Mouse (Mus musculus): Measurements from ENCODE around the gene Skida1.
A peak's percentile ranks its signal among the peaks of the same experiment; 100 is the strongest.

Gene Skida1

GRCm38 (mm10) chr2:18055016-18055928, 6.4 kb upstream of the Skida1 start, which contains the start of gene Mllt10:
Mllt10 (plus strand) TSS chr2:18055237.
- DNase-seq (ENCODE audit: low read depth) = peak; percentile 33

- DNase-seq (ENCODE audit: low read depth) = peak; percentile 48
These were observed 5.2 kb upstream of the Skida1 start for GRCm38 (mm10) chr2:18053951-18054530.

GRCm38 (mm10) chr2:18053243-18053950, 4.5 kb upstream of the Skida1 start:
- no peak for DNase-seq (ENCODE audit: low read depth)

- no peak for DNase-seq (ENCODE audit: low read depth)
These were observed 3.7 kb upstream of the Skida1 start for GRCm38 (mm10) chr2:18052581-18052980.

- DNase-seq (ENCODE audit: low read depth) = no peak
These were observed 3.0 kb upstream of the Skida1 start for GRCm38 (mm10) chr2:18051831-18052170.

GRCm38 (mm10) chr2:18051026-18051830, 2.4 kb upstream of the Skida1 start:
- DNase-seq (ENCODE audit: low read depth) = no peak

- peak; percentile 38 for DNase-seq (ENCODE audit: low read depth)
These were observed 1.7 kb upstream of the Skida1 start for GRCm38 (mm10) chr2:18050541-18050985.

GRCm38 (mm10) chr2:18050018-18050417, 1.2 kb upstream of the Skida1 start:
- DNase-seq (ENCODE audit: low read depth) = no peak

- DNase-seq (ENCODE audit: low read depth) = no peak
These were observed 499 bp upstream of the Skida1 start for GRCm38 (mm10) chr2:18049279-18049821.

GRCm38 (mm10) chr2:18047646-18048452, 1.0 kb downstream of the Skida1 start:
- DNase-seq (ENCODE audit: low read depth) = peak; percentile 85

- peak; percentile 81 for DNase-seq (ENCODE audit: low read depth)
These were observed 1.8 kb downstream of the Skida1 start for GRCm38 (mm10) chr2:18046758-18047645.

GRCm38 (mm10) chr2:18046186-18046585, 2.7 kb downstream of the Skida1 start:
- no peak for DNase-seq (ENCODE audit: low read depth)

GRCm38 (mm10) chr2:18045781-18046181, 3.1 kb downstream of the Skida1 start:
- DNase-seq (ENCODE audit: low read depth) = no peak

GRCm38 (mm10) chr2:18045143-18045780, 3.6 kb downstream of the Skida1 start:
- no peak for DNase-seq (ENCODE audit: low read depth)

- no peak for DNase-seq (ENCODE audit: low read depth)
These were observed 7.5 kb downstream of the Skida1 start for GRCm38 (mm10) chr2:18041199-18041885.

GRCm38 (mm10) chr2:18040347-18041160, 8.3 kb downstream of the Skida1 start:
- DNase-seq (ENCODE audit: low read depth) = no peak

- DNase-seq (ENCODE audit: low read depth) = no peak
These were observed 9.1 kb downstream of the Skida1 start for GRCm38 (mm10) chr2:18039566-18040290.
